Mouse (Mus musculus): ENCODE measurements around the gene Rassf6. TPM values are rescaled to one million over a fixed set of nuclear protein-coding genes. Genes with fewer than 3 reads are reported as not detected.
A peak's percentile ranks its signal among the peaks of the same experiment; 100 is the strongest.

The Rassf6 gene
- polyA plus RNA-seq, 1 experiment from 2014 or later: 4.3 TPM

DNA sequence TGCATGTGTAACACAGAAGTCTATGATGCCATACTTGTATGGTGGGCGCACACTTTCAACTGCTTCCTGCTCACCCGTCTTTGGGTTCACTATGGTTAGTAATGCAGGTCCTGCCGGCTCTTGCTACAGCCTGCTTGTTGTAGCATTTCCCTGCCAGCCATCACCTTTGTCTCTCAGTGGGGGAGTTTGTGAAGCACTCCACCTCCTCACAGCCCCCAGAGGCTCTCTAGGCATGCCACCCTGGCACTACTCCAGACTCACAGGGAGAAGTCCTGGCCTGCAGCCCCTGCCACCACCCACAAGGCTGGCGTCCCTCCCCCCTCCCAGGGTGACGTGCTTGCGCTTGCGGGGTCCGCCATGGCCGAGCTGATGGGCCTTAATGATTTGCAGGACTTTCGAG, 49.8 kb downstream of the Rassf6 start:
- 75% methylated on average over 10 of the region's 10 CpGs for WGBS (ENCODE audit: insufficient replicate concordance)
- H3K27me3 ChIP-seq (replicated peaks): no peaks in the 10 kb centered on the region
- no peak for ATAC-seq
- H3K36me3 ChIP-seq: no peaks in the 10 kb centered on the region
- H3K9ac ChIP-seq: no peak overlapping the region
- no peak overlapping the region for H3K4me2 ChIP-seq
- no peak overlapping the region for H3K27ac ChIP-seq
- no peak overlapping the region for H3K4me3 ChIP-seq
- H3K9me3 ChIP-seq (replicated peaks): no peaks in the 10 kb centered on the region
- H3K4me1 ChIP-seq: 0 out of 2 replicates have a peak, but pooled peaks cover 4% of the 10 kb centered on the region

DNA sequence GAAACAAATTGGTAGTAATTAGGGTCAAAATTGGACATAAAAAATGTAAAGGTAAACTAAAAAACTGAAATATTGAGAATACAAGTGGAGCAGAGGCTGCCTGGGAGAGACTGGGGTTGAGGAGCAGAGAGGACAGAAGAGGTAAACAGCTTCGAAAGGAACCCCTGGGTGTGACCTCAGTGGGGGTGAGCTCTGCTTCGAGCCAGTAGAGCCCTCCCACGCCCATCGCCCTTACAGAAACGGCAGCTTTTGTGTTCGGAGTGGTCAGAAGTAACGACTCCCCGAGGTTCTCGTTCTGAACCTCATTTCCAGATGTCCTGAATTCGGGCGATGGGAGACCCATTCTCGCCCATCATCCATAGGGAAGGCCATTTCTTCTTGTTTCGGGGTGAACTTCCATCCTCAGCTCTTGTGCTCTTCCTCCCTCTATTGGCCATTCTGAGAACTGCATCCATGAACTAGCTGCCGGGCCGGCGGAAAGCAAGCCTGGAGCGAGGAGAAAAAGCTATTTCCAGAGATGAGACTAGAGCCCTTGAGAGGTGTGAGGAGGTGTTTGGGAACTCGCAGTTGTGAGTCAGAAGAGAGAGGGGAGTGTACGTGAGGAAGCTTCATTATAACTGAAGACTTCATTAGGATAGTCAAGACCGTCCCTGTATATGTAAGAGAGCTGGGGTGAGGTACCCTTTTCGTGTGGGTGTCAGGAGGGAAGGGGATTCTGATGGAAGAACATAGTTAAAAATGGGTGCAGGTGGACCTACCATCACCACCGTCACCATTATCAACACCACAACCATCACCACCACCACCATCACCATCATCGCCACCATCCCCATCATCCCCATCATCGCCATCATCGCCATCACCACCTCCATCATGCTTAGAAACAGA, 51.5 kb downstream of the Rassf6 start:
- Histone ChIP-seq H3K9me3 (replicated peaks) (no peaks in the 10 kb centered on the region), H3K4me2 (peak overlapping the region; percentile 61), H3K4me3 (peak overlapping the region; percentile 29), H3K4me1 (0 out of 2 replicates have a peak, but pooled peaks cover 4% of the 10 kb centered on the region), H3K27ac (no peak overlapping the region), H3K9ac (no peak overlapping the region), H3K27me3 (replicated peaks) (no peaks in the 10 kb centered on the region), H3K36me3 (no peaks in the 10 kb centered on the region)
- 26% methylated on average over 25 of the region's 25 CpGs for WGBS (ENCODE audit: insufficient replicate concordance)
- ATAC-seq: no peak

DNA sequence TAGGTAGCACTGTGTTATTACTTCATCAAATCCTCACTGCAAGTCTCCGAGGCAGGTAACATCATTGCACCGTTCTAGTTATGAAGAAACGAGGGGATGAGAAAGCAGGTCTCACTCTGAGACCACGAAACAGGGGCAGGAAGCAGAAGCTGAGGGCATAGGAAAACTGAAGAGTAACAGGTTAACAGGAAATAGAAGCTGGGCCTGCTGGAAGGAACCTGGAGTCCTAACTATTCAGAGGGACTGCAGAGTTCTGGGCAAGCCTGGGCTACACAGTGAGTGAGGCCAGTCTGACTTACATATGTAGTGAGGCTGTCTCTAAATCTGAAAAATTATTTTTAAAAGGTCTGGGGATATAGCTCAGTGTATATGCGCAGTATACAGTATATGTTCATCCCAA, 52.4 kb downstream of the Rassf6 start:
- no peaks in the 10 kb centered on the region for H3K9me3 ChIP-seq (replicated peaks)
- no peak overlapping the region for H3K4me3 ChIP-seq
- H3K4me2 ChIP-seq: no peak overlapping the region
- no peaks in the 10 kb centered on the region for H3K27me3 ChIP-seq (replicated peaks)
- WGBS (ENCODE audit: insufficient replicate concordance): 71% methylated on average over 5 of the region's 5 CpGs
- H3K36me3 ChIP-seq: no peaks in the 10 kb centered on the region
- ATAC-seq: no peak
- no peak overlapping the region for H3K27ac ChIP-seq
- no peak overlapping the region for H3K9ac ChIP-seq
- 0 out of 2 replicates have a peak, but pooled peaks cover 4% of the 10 kb centered on the region for H3K4me1 ChIP-seq

DNA sequence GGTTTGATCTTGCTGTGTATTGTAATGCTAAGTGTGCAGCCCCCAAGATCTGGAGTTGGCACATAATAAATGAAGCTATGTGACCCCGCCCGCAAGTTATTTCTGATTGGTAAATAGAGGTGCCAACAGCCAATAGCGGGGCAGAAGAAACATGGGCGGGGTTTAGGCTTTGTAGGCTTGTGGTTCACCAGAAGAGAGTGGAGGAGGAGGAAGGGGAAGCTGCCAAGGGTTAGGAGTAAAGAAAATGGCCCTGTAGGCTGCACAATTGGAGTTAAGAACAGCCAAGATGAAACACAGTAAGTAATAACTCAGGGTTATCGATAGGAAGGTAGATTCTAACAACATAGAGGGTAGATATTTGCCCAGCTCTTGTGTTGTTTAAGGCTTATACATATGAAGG, 53.9 kb downstream of the Rassf6 start:
- no peaks in the 10 kb centered on the region for H3K9me3 ChIP-seq (replicated peaks)
- ATAC-seq: no peak
- no peak overlapping the region for H3K4me3 ChIP-seq
- no peak overlapping the region for H3K27ac ChIP-seq
- no peak overlapping the region for H3K4me2 ChIP-seq
- no peak overlapping the region for H3K9ac ChIP-seq
- WGBS (ENCODE audit: insufficient replicate concordance): 62% methylated on average over 5 of the region's 5 CpGs
- 0 out of 2 replicates have a peak, but pooled peaks cover 4% of the 10 kb centered on the region for H3K4me1 ChIP-seq
- H3K27me3 ChIP-seq (replicated peaks): no peaks in the 10 kb centered on the region
- H3K36me3 ChIP-seq: no peaks in the 10 kb centered on the region

DNA sequence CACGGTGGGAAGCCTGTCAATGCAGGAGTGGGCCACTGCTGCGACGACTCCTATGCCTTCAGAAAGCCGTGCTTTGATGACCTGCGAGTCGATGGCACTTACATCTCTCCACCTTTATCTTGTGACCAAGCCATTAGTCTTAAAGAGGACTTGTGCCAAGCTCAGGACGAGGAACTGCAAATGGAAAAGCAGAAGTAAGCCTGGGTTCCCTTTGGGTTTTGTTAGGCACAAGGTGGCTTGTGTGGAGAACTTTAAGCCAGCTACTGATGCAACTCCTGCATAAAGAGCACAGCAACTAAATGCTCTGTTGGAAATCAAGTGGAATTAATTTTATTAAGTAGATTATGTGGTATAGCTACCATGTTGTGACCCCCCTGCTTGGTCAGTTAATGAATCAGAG, 55.7 kb downstream of the Rassf6 start:
- no peak overlapping the region for H3K4me2 ChIP-seq
- ATAC-seq: no peak
- H3K27me3 ChIP-seq (replicated peaks): no peaks in the 10 kb centered on the region
- H3K4me3 ChIP-seq: no peak overlapping the region
- no peaks in the 10 kb centered on the region for H3K9me3 ChIP-seq (replicated peaks)
- 55% methylated on average over 7 of the region's 7 CpGs for WGBS (ENCODE audit: insufficient replicate concordance)
- H3K36me3 ChIP-seq: no peaks in the 10 kb centered on the region
- H3K9ac ChIP-seq: no peak overlapping the region
- no peak overlapping the region for H3K27ac ChIP-seq
- 0 out of 2 replicates have a peak, but pooled peaks cover 4% of the 10 kb centered on the region for H3K4me1 ChIP-seq

DNA sequence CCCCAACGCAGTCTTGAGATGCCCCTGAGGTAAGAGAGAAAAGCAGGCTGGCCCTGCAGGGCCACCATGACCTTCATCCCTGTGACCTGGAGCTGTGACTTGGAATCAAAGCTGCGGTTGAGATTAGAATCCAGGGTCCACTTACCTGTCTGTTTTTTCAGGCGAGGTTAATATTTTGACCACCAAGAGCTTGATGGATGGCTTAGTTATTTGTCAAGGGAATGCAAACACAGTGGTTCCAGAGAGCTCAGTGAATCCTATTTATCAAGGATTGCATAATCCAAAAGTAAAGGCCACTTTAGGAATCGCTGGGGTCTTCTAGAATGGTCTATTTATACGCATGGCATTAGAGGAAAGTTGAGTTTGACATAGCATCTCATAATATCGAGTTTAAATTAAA, 58.3 kb downstream of the Rassf6 start:
- WGBS (ENCODE audit: insufficient replicate concordance): 70% methylated on average over 6 of the region's 6 CpGs
- Histone ChIP-seq H3K4me2 (no peak overlapping the region), H3K9ac (no peak overlapping the region), H3K4me1 (0 out of 2 replicates have a peak, but pooled peaks cover 4% of the 10 kb centered on the region), H3K27me3 (replicated peaks) (no peaks in the 10 kb centered on the region), H3K9me3 (replicated peaks) (no peaks in the 10 kb centered on the region), H3K4me3 (no peak overlapping the region), H3K27ac (no peak overlapping the region), H3K36me3 (no peaks in the 10 kb centered on the region)
- ATAC-seq: peak; percentile 35; the same call in 1 of the 2 replicates

DNA sequence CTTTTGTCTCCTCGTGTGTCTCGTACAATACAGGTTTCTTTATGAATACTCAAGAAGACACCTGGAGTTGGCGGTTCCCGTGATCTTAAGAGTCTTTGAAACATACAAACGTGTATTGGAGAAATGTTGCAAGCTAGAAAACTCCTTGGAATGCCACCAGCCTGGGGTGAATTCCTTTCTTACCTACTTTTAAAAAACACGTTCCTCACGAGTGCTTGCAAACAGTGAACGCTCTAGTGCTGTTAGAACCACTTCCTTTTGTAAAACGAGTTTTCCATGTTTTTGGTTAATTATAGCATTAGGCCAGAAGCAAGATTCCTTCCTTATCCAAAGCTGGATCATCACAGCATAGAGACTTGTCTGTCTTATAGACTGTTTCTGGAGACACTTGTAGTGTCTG, 60.9 kb downstream of the Rassf6 start:
- H3K4me2 ChIP-seq: no peak overlapping the region

DNA sequence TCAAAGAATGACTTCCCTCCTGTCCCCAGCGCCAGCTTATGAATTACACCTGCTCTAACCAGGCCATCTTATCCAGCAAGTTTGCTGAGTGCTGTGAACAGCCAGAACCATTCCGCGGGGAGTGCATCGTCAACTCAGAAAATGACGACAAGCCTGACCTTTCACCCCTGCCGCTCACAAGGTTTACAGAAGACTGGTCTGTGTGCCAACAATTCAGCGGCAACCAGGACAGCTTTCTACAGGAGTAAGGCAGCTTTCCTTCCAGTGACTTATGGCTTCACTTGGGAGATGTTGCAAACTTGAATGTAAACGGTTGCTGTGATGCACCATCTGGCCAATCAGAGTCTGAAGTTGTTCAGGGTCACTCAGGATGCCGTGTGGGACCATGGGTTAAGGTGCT, 62.7 kb downstream of the Rassf6 start:
- H3K4me1 ChIP-seq: no peaks in the 10 kb centered on the region
- WGBS (ENCODE audit: insufficient replicate concordance): 72% methylated on average over 9 of the region's 9 CpGs
- H3K36me3 ChIP-seq: no peaks in the 10 kb centered on the region
- no peak overlapping the region for H3K4me2 ChIP-seq
- ATAC-seq: no peak; the same call in 1 of the 2 replicates
- H3K9me3 ChIP-seq (replicated peaks): no peaks in the 10 kb centered on the region
- no peak overlapping the region for H3K9ac ChIP-seq
- H3K27ac ChIP-seq: no peak overlapping the region
- H3K4me3 ChIP-seq: no peak overlapping the region
- H3K27me3 ChIP-seq (replicated peaks): no peaks in the 10 kb centered on the region

More for the DNA sequence above, 60.9 kb downstream of the Rassf6 start:
- H3K27me3 ChIP-seq (replicated peaks): no peaks in the 10 kb centered on the region
- H3K9ac ChIP-seq: no peak overlapping the region
- no peaks in the 10 kb centered on the region for H3K4me1 ChIP-seq
- no peaks in the 10 kb centered on the region for H3K9me3 ChIP-seq (replicated peaks)
- no peak for ATAC-seq
- H3K27ac ChIP-seq: no peak overlapping the region
- WGBS (ENCODE audit: insufficient replicate concordance): 76% methylated on average over 9 of the region's 9 CpGs
- H3K36me3 ChIP-seq: no peaks in the 10 kb centered on the region
- no peak overlapping the region for H3K4me3 ChIP-seq

DNA sequence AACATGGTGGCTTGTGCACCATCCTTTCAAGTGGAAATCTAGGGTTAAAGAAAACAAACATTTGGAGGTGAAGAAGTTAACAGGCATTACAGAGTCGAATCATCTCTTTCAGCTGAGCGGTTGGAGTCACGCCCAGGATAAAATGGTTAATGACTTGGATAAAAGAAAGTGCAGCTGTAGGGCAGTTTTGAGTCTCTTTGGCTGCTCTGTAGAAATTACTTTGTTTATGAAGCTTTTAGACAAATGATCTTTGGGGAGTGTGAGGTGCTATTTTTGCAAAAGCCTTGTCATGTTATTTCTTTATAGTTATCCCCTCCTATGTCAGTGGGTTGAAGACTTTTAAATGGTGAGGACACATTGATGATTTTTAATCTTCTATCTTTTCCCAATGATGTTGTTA, 69.2 kb downstream of the Rassf6 start:
- Histone ChIP-seq H3K36me3 (no peaks in the 10 kb centered on the region), H3K27me3 (replicated peaks) (no peaks in the 10 kb centered on the region), H3K4me3 (no peak overlapping the region), H3K9me3 (replicated peaks) (no peaks in the 10 kb centered on the region), H3K27ac (no peak overlapping the region), H3K4me2 (no peak overlapping the region), H3K4me1 (no peaks in the 10 kb centered on the region), H3K9ac (no peak overlapping the region)
- ATAC-seq: no peak
- WGBS (ENCODE audit: insufficient replicate concordance): 73% methylated on average over 3 of the region's 3 CpGs

DNA sequence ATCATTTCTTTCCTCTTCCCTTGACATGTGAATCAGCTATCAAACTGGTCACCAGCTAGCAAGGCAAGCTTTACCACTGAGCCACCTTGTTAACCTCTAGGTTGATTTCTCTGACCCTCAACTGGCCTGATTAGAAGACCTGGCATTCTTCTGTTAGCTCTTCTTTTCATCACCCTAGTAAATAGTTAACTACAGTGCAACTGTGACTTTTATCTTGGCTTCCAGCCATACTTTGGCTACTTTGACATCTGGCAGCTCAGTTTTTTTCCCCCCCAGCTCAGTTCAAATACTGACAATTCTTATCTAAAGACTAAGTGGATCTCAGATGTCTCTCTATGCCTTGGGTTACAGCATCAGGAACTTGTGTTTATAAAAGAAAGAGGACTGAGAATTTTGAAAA, 72.1 kb downstream of the Rassf6 start:
- no peaks in the 10 kb centered on the region for H3K4me1 ChIP-seq
- no peaks in the 10 kb centered on the region for H3K27me3 ChIP-seq (replicated peaks)
- no peak overlapping the region for H3K4me2 ChIP-seq
- H3K4me3 ChIP-seq: no peak overlapping the region
- peak; percentile 63 for ATAC-seq
- no peaks in the 10 kb centered on the region for H3K9me3 ChIP-seq (replicated peaks)
- no peaks in the 10 kb centered on the region for H3K36me3 ChIP-seq
- no peak overlapping the region for H3K9ac ChIP-seq
- peak overlapping the region; percentile 20; the same call in 1 of the 2 replicates for H3K27ac ChIP-seq

DNA sequence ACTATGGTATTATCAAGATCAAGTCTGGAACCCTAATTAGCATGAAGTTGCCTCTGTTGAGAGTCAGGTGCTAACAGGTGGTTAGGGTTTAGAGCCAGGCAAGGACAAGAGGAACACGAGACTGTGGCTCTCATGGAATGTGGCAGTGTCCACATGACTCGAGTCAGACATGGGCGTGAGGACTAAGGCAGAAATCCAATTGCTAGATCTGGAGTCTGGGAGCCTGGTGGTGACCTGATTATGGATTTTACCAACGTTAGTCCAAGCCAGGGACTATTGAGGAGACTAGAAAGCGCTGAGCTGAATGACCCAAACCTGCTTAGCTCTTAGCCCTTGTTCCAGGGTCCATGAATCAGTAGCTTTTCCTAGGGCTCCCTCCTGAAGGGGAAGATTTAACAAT, 72.7 kb downstream of the Rassf6 start:
- Histone ChIP-seq H3K4me1 (no peaks in the 10 kb centered on the region), H3K36me3 (no peaks in the 10 kb centered on the region), H3K4me2 (no peak overlapping the region), H3K9me3 (replicated peaks) (no peaks in the 10 kb centered on the region), H3K4me3 (no peak overlapping the region), H3K9ac (no peak overlapping the region), H3K27me3 (replicated peaks) (no peaks in the 10 kb centered on the region), H3K27ac (peak overlapping the region; percentile 20)
- ATAC-seq: no peak
- 50% methylated on average over 5 of the region's 5 CpGs for WGBS (ENCODE audit: insufficient replicate concordance)

DNA sequence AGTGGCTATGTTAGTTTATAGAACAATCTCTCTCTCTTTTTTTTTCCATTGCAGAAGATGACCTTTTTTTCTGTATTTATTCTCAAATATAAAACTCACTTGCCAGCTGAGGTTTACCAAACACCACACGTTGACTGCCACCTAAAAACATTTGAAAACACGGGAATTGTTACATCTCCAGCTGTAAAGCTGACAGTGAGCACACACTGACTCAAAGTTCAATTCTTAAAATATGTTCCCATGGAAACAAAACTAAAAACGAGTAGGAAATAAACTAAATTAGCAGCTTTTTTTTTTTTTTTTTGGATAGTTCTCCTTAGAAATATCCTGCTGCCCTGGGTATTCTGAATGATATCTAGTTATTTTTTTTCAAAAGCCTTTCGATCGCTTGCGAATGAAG, 75.3 kb downstream of the Rassf6 start:
- H3K4me2 ChIP-seq: no peak overlapping the region

More for the DNA sequence above, 75.3 kb downstream of the Rassf6 start:
- H3K27ac ChIP-seq: no peak overlapping the region
- H3K9me3 ChIP-seq (replicated peaks): no peaks in the 10 kb centered on the region
- H3K4me3 ChIP-seq: no peak overlapping the region
- 0 out of 2 replicates have a peak, but pooled peaks cover 2% of the 10 kb centered on the region for H3K4me1 ChIP-seq
- H3K36me3 ChIP-seq: no peaks in the 10 kb centered on the region
- no peak overlapping the region for H3K9ac ChIP-seq
- ATAC-seq: no peak
- H3K27me3 ChIP-seq (replicated peaks): no peaks in the 10 kb centered on the region
- WGBS (ENCODE audit: insufficient replicate concordance): 71% methylated on average over 6 of the region's 6 CpGs

All from liver, embryonic 12.5 days (tissue).